Mouse (Mus musculus) heart, embryonic 15.5 days (tissue): Measurements from ENCODE around the gene Zfp296. TPM values are rescaled to one million over a fixed set of nuclear protein-coding genes. Genes with fewer than 3 reads are reported as not detected.

Experiments used
- ATAC-seq: fragments of 200-750 bp; cut with Nextera tagmentation; replicated peaks from 2 replicates; pipeline ENCODE4 v1.8.0; 2017; ENCODE audit warnings: low read depth, moderate TSS enrichment; ENCODE audit not compliant: insufficient number of reproducible peaks, insufficient read depth, low FRiP score
- H3K27ac ChIP-seq: fragments of 300-500 bp; sonication (generic); 2 replicates; pipeline ENCODE4 v1.5.1; 2015; ENCODE audit warnings: mild to moderate bottlenecking, inconsistent platforms
- H3K27me3 ChIP-seq: fragments of 300-500 bp; sonication (generic); 2 replicates; pipeline ENCODE4 v1.6.1; 2015; ENCODE audit warnings: inconsistent platforms
- H3K36me3 ChIP-seq: fragments of 300-500 bp; sonication (generic); 2 replicates; pipeline ENCODE4 v1.6.1; 2015; ENCODE audit warnings: mild to moderate bottlenecking, inconsistent platforms
- H3K4me1 ChIP-seq: fragments of 300-500 bp; sonication (generic); replicated peaks from 2 replicates; pipeline ENCODE4 v1.6.1; 2015; ENCODE audit warnings: inconsistent platforms
- H3K4me2 ChIP-seq: fragments of 300-500 bp; sonication (generic); 2 replicates; pipeline ENCODE4 v1.6.1; 2015; ENCODE audit warnings: inconsistent platforms, mild to moderate bottlenecking, moderate library complexity
- H3K4me3 ChIP-seq: fragments of 300-500 bp; sonication (generic); 2 replicates; pipeline ENCODE4 v1.5.1; 2015; ENCODE audit warnings: mild to moderate bottlenecking, inconsistent platforms
- H3K9ac ChIP-seq: fragments of 300-500 bp; sonication (generic); 2 replicates; pipeline ENCODE4 v1.6.1; 2015; ENCODE audit warnings: mild to moderate bottlenecking, inconsistent platforms
- H3K9me3 ChIP-seq: fragments of 300-500 bp; sonication (generic); replicated peaks from 2 replicates; pipeline ENCODE4 v1.6.1; 2016; ENCODE audit warnings: inconsistent platforms
- WGBS: fragments of 180-500 bp; shearing (Covaris S2); methylation state at CpG from one replicate; pipeline ENCODE4 v1.1.7; 2015; ENCODE audit warnings: mixed read lengths; 5-methylcytosine and 5-hydroxymethylcytosine counted together
- polyA plus RNA-seq: library from polyadenylated mRNA; unstranded; fragments of >200 nt; fragmentation: Nextera tagmentation; extraction: Ambion mirVana; gene quantifications from 2 replicates; pipeline ENCODE4 v1.2.1, GENCODE M21; 2015

Zfp296 gene
- polyA plus RNA-seq, 1 experiment from 2014 or later: 0.38 TPM

GRCm38 (mm10) chr7:19609641-19610332 is 32.7 kb downstream of the Zfp296 start:
- Histone ChIP-seq H3K27ac (no peak overlapping the region), H3K4me2 (no peak overlapping the region), H3K9ac (no peak overlapping the region), H3K36me3 (no peaks in the 10 kb centered on the region), H3K27me3 (no peaks in the 10 kb centered on the region), H3K4me3 (no peak overlapping the region), H3K4me1 (no peaks in the 10 kb centered on the region), H3K9me3 (no peaks in the 10 kb centered on the region)
- ATAC-seq: no peak
- WGBS: 87% methylated on average over 12 of the region's 12 CpGs

GRCm38 (mm10) chr7:19610969-19611368 is 33.9 kb downstream of the Zfp296 start:
- Histone ChIP-seq H3K27ac (no peak overlapping the region), H3K9me3 (no peaks in the 10 kb centered on the region), H3K27me3 (no peaks in the 10 kb centered on the region), H3K4me3 (no peak overlapping the region), H3K4me2 (no peak overlapping the region), H3K4me1 (no peaks in the 10 kb centered on the region), H3K9ac (no peak overlapping the region), H3K36me3 (no peaks in the 10 kb centered on the region)
- 80% methylated on average over 5 of the region's 5 CpGs for WGBS
- ATAC-seq: no peak

GRCm38 (mm10) chr7:19615036-19615577 is 38.0 kb downstream of the Zfp296 start:
- peaks cover 5% of the 10 kb centered on the region; the same call in 1 of the 2 replicates for H3K27me3 ChIP-seq
- WGBS: 88% methylated on average over 12 of the region's 12 CpGs
- H3K36me3 ChIP-seq: no peaks in the 10 kb centered on the region
- no peak overlapping the region for H3K9ac ChIP-seq
- no peak overlapping the region for H3K4me3 ChIP-seq
- no peak overlapping the region for H3K27ac ChIP-seq
- ATAC-seq: no peak
- no peak overlapping the region for H3K4me2 ChIP-seq
- H3K9me3 ChIP-seq: no peaks in the 10 kb centered on the region
- H3K4me1 ChIP-seq: peaks cover 6% of the 10 kb centered on the region

DNA sequence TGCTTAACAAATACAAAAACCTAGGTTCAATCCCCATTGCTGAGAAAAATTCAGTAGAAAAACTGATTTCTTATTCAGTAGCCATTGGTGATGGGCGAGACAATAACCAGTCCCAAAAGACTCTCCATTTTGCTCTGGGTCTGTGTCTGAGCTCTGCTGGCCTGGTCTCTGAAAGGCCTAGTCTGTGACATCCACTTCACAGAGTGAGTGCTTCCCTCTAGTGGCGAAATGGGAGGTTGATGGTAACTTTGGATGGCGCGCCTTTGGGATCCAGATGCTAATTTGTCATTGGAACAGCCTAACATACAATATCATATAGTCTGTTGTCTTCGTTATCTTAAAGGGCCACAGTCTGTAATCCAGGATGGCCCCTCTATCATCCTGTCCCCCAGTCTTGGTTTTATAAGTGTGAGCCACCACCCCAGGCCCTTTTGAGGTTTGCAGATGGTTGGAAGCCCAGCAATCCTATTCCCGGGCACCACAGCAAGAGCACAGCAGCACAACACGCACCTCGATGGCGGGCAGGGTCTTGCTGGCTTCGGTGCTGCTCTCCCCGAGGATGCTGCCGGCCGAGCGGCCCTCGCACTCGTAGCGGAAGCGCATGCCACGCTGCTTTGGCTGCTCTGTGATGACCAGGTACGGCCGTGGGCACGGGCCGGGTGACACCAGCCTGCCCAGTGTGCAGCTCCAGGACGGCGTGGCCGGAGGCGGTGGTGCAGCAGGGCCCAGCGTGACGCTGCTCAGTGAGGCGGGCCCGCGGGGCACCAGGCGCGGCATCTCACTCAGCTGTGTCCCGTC is 42.1 kb downstream of the Zfp296 start:
- Histone ChIP-seq H3K4me1 (peaks cover 6% of the 10 kb centered on the region), H3K27me3 (peaks cover 8% of the 10 kb centered on the region; the same call in 1 of the 2 replicates), H3K27ac (no peak overlapping the region), H3K4me2 (peak overlapping the region; percentile 68), H3K9ac (peak overlapping the region; percentile 44), H3K4me3 (peak overlapping the region; percentile 38), H3K9me3 (no peaks in the 10 kb centered on the region), H3K36me3 (no peaks in the 10 kb centered on the region)
- peak; percentile 68 for ATAC-seq
- WGBS: 10% methylated on average over 35 of the region's 35 CpGs

DNA sequence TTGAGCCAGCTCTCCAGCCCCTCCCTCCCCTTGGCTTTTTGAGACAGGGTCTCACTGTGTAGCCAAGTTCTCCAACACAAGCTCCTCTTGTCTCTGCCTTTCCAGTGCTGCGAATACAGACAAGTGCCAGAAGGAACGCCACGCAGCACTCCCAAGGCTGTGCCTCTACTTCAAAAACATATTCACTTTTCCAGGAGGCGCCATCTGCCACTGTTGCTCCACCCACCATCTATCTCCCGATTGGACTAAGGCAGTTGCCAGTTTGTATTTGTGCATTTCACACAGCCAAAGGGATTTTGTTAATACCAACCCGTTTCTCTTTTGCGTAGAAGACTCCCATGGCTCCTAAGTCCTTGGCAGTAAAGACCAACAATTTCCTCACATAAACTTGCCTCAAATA is 43.7 kb downstream of the Zfp296 start:
- 91% methylated on average over 7 of the region's 7 CpGs for WGBS
- no peak overlapping the region for H3K9ac ChIP-seq
- H3K4me2 ChIP-seq: no peak overlapping the region
- H3K36me3 ChIP-seq: no peaks in the 10 kb centered on the region
- H3K4me3 ChIP-seq: no peak overlapping the region
- no peaks in the 10 kb centered on the region for H3K9me3 ChIP-seq
- H3K27me3 ChIP-seq: peaks cover 8% of the 10 kb centered on the region; the same call in 1 of the 2 replicates
- H3K27ac ChIP-seq: no peak overlapping the region
- no peak for ATAC-seq
- H3K4me1 ChIP-seq: peaks cover 6% of the 10 kb centered on the region

DNA sequence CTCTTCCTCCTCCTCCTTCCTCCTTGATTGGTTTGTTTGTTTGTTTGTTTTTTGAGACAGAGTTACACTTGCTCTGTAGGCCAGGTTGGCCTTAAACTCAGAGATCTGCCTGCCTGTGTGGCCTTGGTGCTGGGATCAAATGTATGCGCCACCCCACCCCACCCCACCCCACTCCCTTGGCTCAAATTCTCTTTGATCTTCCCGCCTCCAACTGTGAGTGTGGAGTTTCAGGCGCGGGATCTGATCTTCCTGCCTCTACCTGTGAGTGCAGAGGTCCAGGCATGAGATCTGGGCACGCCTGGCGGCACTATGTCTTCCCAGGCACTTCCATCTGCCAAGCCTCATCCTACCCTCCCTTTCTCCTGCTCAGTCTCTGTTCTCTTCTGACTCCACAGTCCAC is 45.2 kb downstream of the Zfp296 start:
- no peak overlapping the region for H3K27ac ChIP-seq
- H3K4me1 ChIP-seq: peaks cover 6% of the 10 kb centered on the region
- no peaks in the 10 kb centered on the region for H3K9me3 ChIP-seq
- H3K27me3 ChIP-seq: peaks cover 8% of the 10 kb centered on the region; the same call in 1 of the 2 replicates
- no peak for ATAC-seq
- no peaks in the 10 kb centered on the region for H3K36me3 ChIP-seq
- H3K4me2 ChIP-seq: no peak overlapping the region
- H3K9ac ChIP-seq: no peak overlapping the region
- H3K4me3 ChIP-seq: no peak overlapping the region
- WGBS: 35% methylated on average over 6 of the region's 6 CpGs

GRCm38 (mm10) chr7:19623433-19623832 is 46.3 kb downstream of the Zfp296 start:
- no peak overlapping the region for H3K4me3 ChIP-seq
- peaks cover 8% of the 10 kb centered on the region; the same call in 1 of the 2 replicates for H3K27me3 ChIP-seq
- no peaks in the 10 kb centered on the region for H3K9me3 ChIP-seq
- H3K9ac ChIP-seq: no peak overlapping the region
- H3K36me3 ChIP-seq: no peaks in the 10 kb centered on the region
- H3K4me2 ChIP-seq: no peak overlapping the region
- 58% methylated on average over 2 of the region's 2 CpGs for WGBS
- peaks cover 14% of the 10 kb centered on the region for H3K4me1 ChIP-seq
- no peak for ATAC-seq
- no peak overlapping the region for H3K27ac ChIP-seq

- peaks cover 15% of the 10 kb centered on the region for H3K4me1 ChIP-seq
- ATAC-seq: no peak
- peak overlapping the region; percentile 88 for H3K4me2 ChIP-seq
- no peak overlapping the region for H3K9ac ChIP-seq
- WGBS: 68% methylated on average over 3 of the region's 3 CpGs
- H3K27ac ChIP-seq: peak overlapping the region; percentile 83; the same call in 1 of the 2 replicates
- peaks cover 9% of the 10 kb centered on the region for H3K36me3 ChIP-seq
- H3K4me3 ChIP-seq: peak overlapping the region; percentile 65
- H3K27me3 ChIP-seq: no peaks in the 10 kb centered on the region
- no peaks in the 10 kb centered on the region for H3K9me3 ChIP-seq
Observed at GRCm38 (mm10) chr7:19627721-19628120, 50.6 kb downstream of the Zfp296 start.

GRCm38 (mm10) chr7:19628192-19628535 is 51.1 kb downstream of the Zfp296 start:
- Histone ChIP-seq H3K4me2 (peak overlapping the region; percentile 88), H3K4me3 (peak overlapping the region; percentile 65), H3K36me3 (peaks cover 13% of the 10 kb centered on the region), H3K27me3 (no peaks in the 10 kb centered on the region), H3K9me3 (no peaks in the 10 kb centered on the region), H3K27ac (peak overlapping the region; percentile 83), H3K9ac (no peak overlapping the region), H3K4me1 (peaks cover 15% of the 10 kb centered on the region)
- ATAC-seq: no peak
- WGBS: 14% methylated on average over 17 of the region's 17 CpGs

DNA sequence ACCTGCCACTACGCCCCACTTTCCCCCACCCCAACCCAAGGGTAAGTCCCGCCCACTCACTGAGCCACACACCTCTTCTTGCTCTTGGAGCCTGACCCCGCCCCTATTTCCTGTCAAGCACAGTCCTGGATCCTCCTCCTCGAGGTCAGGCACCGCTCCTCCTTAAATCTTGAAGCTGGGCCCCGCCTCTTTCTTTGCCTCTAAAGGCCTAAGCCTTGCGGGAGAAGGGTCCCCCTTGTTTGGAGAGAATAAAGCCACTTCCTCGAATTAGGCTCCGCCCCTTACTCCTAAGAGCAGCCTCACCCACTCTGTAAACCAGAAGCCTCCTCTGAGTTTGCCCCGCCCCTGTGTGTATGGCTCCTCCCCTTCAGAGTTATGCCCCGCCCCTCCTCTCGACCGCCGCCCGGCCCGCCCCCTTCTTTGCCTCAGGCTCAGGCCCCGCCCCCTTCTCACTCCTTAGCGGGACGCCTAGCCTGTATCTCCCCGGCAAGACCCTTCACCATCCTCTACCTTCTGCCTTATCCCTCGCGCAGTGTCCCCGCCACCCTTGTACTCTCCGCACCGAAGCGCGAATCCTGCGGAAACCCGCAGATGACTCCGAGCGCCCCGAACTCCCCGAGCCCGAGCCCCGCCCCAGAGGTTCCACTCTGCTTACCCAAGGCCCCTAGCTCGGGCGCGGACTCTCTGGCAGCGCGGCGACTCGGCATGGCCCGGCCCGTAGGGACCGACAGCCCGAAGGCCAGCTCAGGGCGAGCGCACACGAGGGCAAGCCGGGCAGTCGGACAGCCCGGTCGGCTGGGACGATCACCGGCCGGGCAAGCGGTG is 51.7 kb downstream of the Zfp296 start:
- Histone ChIP-seq H3K9me3 (no peaks in the 10 kb centered on the region), H3K4me3 (peak overlapping the region; percentile 65), H3K27ac (peak overlapping the region; percentile 83), H3K27me3 (no peaks in the 10 kb centered on the region), H3K36me3 (peaks cover 19% of the 10 kb centered on the region), H3K4me1 (peaks cover 15% of the 10 kb centered on the region), H3K9ac (peak overlapping the region; percentile 56), H3K4me2 (peak overlapping the region; percentile 88)
- peak; percentile 85 for ATAC-seq
- 1% methylated on average over 57 of the region's 57 CpGs for WGBS

DNA sequence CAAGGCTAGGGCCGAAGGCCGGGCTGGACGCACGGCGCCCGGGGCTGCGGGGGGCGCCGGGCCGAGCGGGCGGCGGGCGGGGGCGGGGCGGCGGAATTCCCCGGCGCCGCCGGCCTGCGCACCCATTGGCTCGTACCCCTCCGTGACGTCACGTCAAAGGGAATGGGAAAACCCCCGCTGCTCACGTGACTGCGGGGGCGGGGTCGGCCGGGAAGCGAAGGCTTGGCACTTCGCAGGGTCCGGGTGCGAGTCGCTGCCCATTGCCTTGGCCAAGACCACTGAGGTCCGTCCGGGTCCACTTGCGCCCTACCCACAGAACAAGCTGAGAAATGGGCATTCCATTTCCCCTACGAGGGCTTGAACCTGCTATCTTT is 52.3 kb downstream of the Zfp296 start, which contains the start of gene Relb:
Gene Relb, minus strand, starts transcription at position 78 of the 374 bp plus-strand sequence.
- Histone ChIP-seq H3K27ac (peak within 1 kb of the TSS; percentile 83), H3K9me3 (no peaks in the 10 kb centered on the region), H3K4me1 (peaks cover 15% of the 10 kb centered on the region), H3K4me2 (peak within 1 kb of the TSS; percentile 88), H3K9ac (peak within 1 kb of the TSS; percentile 56), H3K36me3 (peaks cover 25% of the 10 kb centered on the region), H3K27me3 (no peaks in the 10 kb centered on the region), H3K4me3 (peak within 1 kb of the TSS; percentile 65)
- ATAC-seq: peak; percentile 67
- 0% methylated on average over 30 of the region's 41 CpGs for WGBS
